Mouse (Mus musculus) kidney, postnatal 10 days (tissue): ENCODE measurements around the gene Myef2.
"Not testable (repeated sequence)": the region's sequence is repeated elsewhere in the genome, so short reads cannot be mapped to it uniquely, and the experiment has no call there.

ENCODE experiments used
- DNase-seq: peaks from one replicate; pipeline ENCODE4 v3.0.0; 2021; ENCODE audit warnings: mixed read lengths

The Myef2 gene

DNA sequence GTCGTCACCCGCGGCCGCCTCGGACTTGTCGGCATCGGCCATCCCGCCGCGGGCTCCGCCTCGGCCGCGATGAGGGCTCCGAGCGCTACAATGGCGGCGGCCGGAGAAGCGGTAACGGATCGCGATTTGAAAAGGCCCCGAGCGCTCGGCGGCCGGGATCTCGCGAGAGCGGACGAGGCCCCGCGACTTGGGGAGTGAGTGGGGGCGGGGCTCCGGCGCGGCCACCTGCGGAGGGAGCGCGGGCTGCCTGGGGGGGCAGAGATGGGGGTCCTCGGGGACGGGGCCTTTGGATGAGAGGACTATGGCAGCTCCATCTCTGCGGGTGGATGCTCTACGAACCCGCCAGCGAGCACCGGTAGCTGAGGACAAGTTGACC is at the start of gene Myef2:
Gene Myef2, minus strand, starts transcription at position 185 of the 376 bp plus-strand sequence.
- DNase-seq, result peak; percentile 93

DNA sequence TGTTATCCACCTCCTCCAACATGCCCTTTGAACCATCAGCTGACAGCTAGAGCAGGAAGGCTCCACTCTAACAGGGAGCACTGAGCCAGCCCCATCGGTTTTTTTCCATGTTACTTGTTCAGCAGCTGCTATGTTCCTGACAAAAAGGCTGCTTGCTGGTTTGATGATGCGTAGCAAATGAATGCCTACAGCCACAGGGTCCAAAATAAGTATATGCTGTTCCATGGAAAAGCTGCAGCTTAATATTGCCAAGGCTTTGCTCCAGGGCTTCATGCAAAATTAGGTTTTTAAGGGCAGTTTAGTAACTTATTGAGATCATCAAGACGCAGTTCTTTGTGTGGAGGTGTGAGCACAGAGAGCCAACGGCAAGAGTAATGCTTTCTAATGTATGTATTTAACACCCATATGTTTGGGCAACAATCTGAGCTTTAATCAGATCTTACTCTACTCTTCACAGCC is 38.6 kb upstream of the Myef2 start:
- DNase-seq, result peak; percentile 26

GRCm38 (mm10) chr2:125155504-125155903 is 32.0 kb upstream of the Myef2 start:
- no peak for DNase-seq

DNA sequence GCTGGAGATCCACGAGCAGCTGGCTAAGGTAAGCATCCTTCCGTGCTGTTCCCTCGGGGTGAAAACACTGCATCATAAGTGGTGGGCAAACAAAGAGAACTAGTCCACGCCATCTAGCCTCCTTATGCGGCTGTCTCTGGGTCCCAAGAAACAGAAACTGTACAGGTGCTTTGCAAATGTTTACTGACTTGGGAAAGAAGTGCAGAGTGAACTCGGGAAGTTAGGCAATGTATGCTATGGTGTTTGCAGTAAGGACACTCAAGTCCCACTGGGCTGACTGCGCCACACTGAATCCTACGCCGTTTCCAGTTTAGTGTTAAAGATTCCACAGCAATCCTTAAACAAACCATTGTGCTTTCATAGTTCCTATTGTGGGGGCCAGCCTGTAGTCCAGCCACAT is 30.8 kb upstream of the Myef2 start:
- no peak for DNase-seq

DNA sequence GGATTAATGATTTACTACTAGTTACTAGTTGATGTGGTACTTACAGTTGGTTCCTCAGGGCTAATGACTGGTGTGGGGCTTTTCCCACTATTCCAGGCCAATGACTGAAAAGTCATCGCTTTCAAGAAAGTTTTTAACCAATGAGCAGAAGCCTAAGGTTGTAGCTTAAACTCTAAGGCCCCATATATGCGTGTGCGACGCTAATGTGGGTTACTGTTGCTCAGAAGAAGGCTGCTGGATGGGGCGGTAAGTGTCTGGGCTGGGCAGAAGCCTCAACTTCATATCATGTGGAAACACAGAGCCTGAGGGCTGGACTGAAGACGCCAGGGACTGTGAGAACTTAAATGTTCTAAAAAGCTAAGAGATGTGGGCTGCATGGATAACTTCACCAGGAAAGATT is 28.9 kb upstream of the Myef2 start, which contains the start of gene Slc12a1:
Gene Slc12a1, plus strand, starts transcription at position 118 of the 400 bp plus-strand sequence.
- DNase-seq, result peak; percentile 27

DNA sequence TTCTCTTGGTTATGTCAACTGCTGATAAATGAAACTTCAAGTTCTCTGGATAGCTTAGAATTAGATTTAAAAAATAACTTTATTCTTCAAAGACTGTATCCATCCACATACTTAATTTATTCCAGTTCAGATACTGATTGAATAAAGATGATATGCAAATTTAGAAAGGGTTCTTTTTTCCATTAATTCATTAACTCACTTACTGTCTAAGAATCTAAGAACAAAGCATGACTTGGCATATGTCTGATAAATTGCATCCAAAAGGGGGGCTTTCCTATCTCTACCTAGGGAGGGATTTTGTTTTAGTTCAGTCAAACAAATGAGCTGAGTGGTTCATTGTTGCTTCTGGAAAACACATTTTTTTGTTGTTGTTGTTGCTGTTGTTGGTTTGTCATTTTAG is 18.9 kb upstream of the Myef2 start:
- no peak for DNase-seq

- no peak for DNase-seq
These were observed 13.4 kb upstream of the Myef2 start for GRCm38 (mm10) chr2:125136846-125137245.

GRCm38 (mm10) chr2:125135903-125136811 is 12.7 kb upstream of the Myef2 start, which contains the start of gene Ctxn2:
TSS of gene Ctxn2 (plus strand) at chr2:125136692.
- peak; percentile 92 for DNase-seq

GRCm38 (mm10) chr2:125134113-125134512 is 10.7 kb upstream of the Myef2 start:
- DNase-seq, result no peak

GRCm38 (mm10) chr2:125126792-125127191 is 3.3 kb upstream of the Myef2 start:
- no peak for DNase-seq

DNA sequence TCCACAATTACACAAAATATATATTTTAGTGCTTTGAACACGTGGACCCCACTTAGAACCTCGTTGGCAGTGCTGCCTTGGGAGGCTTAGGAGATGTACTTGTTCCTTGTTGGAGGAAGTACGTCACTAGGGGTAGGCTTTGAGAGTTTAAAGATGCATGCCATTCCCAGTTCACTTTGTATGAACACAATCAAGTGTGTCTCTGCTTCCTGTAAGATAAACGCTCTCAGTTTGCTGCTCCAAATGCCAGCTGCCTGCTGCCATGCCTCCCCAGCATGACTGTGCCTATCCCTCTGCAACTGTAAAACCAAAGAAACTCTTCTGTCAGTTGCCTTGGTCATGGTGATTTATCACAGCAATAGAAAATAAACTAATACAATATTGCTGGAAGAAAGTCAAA is 2.4 kb upstream of the Myef2 start:
- no peak for DNase-seq

- DNase-seq, result peak; percentile 60
These were observed 611 bp downstream of the Myef2 start for GRCm38 (mm10) chr2:125122624-125123476.

GRCm38 (mm10) chr2:125122288-125122623 is 1.2 kb downstream of the Myef2 start:
- DNase-seq, result no peak

DNA sequence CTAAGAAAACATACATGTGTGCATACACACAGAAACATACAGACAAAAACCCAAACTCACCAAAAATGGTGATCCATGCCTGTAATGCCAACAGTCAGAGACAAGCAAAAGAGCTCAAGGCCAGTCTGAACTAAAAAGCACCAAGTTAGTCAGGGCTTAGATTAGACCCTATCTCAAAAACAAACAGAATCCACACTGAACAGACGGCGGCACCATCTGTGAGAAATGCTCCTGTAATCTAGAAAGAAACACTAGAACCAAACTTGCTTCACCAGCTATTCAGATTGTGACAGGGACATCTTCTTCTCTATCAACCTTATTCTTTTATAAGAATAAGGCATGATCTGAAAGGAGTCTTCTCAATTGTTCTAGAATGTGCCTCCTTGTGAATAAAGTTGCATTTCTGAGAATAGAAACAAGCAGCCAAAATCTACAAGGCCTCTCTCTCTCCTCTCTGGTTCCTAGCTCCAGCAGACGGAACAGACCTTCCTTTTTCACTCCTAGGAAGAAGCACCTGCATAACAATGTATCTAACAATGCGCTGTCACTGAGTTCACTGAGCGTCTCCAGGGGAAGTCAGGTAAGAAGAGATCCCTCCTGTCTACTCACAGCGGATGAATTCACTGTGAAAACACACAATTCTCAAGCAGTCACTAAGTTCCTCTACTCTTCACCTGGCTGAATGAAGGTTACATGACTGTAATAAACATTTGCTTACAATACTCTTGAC is 3.9 kb downstream of the Myef2 start:
- DNase-seq, result no peak

- not testable (repeated sequence) for DNase-seq
These were observed 16.9 kb downstream of the Myef2 start for GRCm38 (mm10) chr2:125106536-125106935.

DNA sequence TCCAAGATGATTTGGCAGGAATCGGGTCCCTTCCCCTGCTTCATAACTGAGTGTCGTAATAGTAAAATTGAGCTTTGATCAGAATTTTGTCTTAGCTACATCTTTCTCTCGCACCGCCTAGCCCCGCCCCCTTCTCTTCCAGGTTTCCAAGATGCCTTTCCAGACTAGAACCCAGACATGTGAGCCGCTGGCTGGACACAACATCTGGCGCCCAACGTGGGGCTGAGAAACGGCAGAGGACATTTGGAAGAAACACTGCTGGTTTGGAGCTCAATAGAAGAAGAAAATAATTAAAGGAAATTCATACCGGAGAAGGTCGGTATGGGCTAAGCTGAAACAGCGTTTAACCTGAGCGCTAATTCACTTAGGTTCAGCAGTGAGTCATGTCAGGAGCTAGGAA is 19.0 kb downstream of the Myef2 start:
- not testable (repeated sequence) for DNase-seq

DNA sequence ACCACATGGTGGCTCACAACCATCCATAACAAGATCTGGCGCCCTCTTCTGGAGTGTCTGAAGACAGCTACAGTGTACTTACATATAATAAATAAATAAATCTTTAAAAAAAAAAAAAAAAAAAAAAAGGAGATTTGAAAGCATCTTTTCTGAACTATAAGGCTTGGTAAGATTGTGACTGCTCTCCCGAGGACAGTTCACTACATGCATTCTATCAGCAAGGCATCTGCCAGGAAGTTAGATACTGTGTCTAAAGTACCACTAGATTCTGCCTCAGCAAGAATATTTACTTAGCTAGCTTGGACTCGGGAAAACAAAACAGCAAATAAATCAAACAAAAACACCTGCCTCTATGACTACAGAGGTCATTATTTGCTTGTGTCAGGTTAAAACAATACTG is 31.3 kb downstream of the Myef2 start:
- not testable (repeated sequence) for DNase-seq

DNA sequence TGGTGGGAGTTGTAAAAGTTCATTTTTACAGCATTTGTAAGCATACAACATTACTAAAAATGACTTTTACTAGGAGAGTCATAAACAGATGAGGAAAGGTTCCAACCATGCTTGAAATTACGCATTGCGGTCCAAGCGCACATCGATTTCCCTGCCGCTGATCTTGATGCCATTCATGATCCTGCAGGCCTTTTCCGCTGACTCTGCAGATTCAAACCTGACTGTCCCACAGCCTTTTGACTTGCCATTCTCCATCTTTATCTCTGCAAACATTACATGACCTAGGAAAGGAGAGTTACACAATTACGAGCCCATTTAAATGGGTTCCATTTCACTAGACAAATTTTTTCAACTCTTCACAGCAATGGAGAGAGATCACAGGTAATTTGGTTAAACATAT is 34.7 kb downstream of the Myef2 start:
- no peak for DNase-seq

- DNase-seq, result peak; percentile 51
These were observed 39.6 kb downstream of the Myef2 start for GRCm38 (mm10) chr2:125083879-125084278.

GRCm38 (mm10) chr2:125073056-125073780 is 50.2 kb downstream of the Myef2 start:
- DNase-seq, result no peak

DNA sequence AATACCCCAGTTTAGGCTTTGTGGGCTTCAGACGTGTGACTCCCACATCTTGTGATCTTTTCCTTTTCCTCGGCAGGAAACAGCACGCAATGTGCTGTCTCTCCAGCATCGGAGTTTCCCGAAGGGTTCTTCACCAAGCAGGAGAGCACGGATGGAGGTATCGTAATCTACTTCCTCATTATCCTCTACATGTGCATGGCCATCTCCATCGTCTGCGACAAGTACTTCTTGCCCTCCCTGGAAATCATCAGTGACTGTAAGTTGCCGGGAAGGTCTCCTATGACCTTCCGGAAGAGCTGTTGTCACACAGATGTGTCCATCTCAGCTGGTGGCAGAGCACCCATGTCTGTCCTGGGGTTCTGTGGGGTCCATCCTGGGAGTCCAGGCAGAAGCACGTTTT is 54.8 kb downstream of the Myef2 start:
- DNase-seq, result no peak

GRCm38 (mm10) chr2:125067894-125068293 is 55.6 kb downstream of the Myef2 start, which contains the start of gene Slc24a5:
TSS of gene Slc24a5 (plus strand) at chr2:125068124.
- DNase-seq, result peak; percentile 50
